Mouse (Mus musculus) erythroblast, embryonic 14.5 days (primary cell): ENCODE results near the gene Sh3gl1.

Source experiments
- GATA1 ChIP-seq: IDR thresholded peaks from 2 replicates; pipeline ENCODE4 v1.6.1; 2012; ENCODE audit warnings: low read length, inconsistent platforms, mixed read lengths
- TAL1 ChIP-seq: IDR thresholded peaks from 3 replicates; pipeline ENCODE4 v1.6.1; 2012; ENCODE audit warnings: low read length, inconsistent platforms, mixed read lengths

DNA sequence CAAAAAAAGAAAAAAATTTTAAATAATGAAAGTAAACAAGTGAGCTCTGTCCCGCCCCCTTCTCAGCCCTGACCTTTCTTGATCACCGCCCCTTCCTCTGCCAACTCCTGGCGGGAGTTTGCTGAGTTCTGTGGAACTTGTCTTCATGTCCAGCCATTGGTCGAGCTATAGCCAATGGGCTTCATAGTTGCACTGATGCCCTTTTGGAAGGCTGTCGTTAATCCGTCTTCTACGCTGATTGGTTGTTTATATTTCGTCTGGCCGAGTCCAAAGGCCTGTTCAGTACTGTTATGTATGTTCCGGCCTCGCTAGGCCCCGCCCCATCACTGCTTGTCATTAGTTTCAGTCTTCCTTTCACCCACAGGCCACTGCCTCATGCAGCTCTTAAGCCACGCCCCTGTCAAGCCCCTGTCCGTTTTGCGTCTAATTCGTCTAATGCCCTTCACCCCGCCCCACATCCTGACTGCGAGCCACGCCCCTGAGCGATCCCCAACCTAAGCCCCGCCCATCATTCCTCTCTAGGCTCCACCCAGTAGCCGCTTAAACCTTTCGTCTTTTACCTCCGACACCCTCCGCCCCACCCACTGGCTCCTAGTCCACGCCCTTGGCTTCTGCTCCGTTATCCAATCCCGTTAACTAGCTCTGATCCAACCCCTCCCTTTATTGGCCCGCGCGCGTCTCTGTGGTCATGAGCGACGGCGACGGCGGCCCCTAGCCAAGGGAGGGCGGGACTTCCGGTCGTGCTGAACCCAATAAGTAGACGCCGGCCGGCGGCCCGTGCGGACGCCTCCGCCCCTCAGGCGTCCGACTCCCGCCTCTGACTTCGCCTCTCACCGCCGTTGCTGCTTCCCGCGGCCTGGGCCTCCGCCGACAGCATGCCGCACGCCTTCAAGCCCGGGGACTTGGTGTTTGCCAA, 42.7 kb upstream of the Sh3gl1 start, which contains the start of gene Hdgfl2:
- TF ChIP-seq GATA1 (no peak), TAL1 (no peak)
